12 mouse cellular contexts compared by ENCODE assay signal in genomic region chr5:151275986-151276385, GRCm38 (mm10). TPM values are rescaled to one million over a fixed set of nuclear protein-coding genes. Genes with fewer than 3 reads are reported as not detected.
"Had no signal": no experiment of that assay in that cellular context is flagged by ENCODE, and none has a peak within 500 bp of the region (broad histone marks: within the 10 kb centered on the region; RNA-seq: fewer than 3 reads in every experiment).

No protein-coding gene starts in this region.

- DNase-seq: cerebellum, postnatal 36 days; embryo, embryonic 11 days; forebrain, postnatal 0 days; gastrocnemius, adult 2 months; gastrocnemius, postnatal 10 days; gastrocnemius, postnatal 14 days; gastrocnemius, postnatal 25 days; gastrocnemius, postnatal 36 days; heart, adult 11 months; heart, adult 18-20 months; heart, adult 2 months had no signal

RNA-seq across cellular contexts. Expression of gene Stard13, which starts 42.4 kb away (rescaled TPM):
- total RNA-seq: granulocyte monocyte progenitor cell, adult 5-6 weeks had no signal
